Mouse (Mus musculus) heart, adult 9 months (tissue): ENCODE measurements around the gene Nop16.

ENCODE experiments used
- DNase-seq, 2 experiments: peaks; one replicate each; pipeline ENCODE4 v3.0.0; 2022; ENCODE audit warnings: low spot score in 2 of 2

Nop16 gene

DNA sequence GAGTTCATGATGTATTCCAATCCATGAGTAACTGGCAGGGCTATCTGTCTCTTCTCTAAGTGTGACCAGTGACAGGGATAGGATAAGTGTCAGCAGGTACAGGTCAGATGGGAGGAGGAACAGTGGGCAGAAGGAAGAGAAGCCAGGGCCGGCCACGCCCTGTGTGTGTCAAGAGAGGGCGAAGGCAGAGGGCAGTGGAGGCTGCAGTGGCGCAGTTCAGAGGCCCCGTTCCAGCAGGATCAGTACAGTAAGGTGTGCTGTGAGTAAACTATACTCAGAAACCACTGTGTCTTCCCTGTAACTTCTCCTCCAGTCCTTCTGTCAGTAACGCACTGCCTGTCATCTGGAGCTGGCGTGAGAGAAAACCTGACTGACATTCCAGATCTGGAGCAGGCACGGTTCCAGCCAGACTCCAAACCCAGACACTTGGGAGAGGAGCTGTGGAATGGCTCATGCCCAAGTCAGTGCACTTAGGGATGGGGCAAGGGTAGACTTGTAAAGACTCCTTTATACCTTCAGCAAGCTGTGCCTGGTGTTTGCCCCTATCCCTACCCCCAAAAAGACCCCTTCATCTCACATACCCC is 6.3 kb upstream of the Nop16 start:
- DNase-seq = peak in 1 of 2 experiments; percentile 28

DNA sequence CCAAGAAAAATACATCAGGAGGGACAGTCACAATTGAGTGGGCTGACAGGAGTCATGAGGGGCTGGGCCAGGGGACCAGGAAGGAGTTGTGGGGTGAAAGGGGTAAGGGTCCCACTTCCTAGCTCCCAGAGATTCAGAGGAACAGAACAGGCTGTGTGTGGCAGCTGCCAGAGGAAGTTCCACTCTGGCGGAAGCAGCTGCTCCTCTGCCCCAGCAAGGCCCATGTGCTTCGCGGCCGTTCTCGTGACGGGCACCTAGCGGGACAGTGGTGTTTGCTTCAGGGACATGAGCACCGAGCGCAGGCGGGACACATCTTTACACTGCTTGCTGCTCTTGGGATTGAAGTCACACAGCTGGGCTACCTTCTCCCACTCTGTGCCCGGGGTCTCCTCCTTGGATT is 3.7 kb upstream of the Nop16 start:
- DNase-seq = no peak

DNA sequence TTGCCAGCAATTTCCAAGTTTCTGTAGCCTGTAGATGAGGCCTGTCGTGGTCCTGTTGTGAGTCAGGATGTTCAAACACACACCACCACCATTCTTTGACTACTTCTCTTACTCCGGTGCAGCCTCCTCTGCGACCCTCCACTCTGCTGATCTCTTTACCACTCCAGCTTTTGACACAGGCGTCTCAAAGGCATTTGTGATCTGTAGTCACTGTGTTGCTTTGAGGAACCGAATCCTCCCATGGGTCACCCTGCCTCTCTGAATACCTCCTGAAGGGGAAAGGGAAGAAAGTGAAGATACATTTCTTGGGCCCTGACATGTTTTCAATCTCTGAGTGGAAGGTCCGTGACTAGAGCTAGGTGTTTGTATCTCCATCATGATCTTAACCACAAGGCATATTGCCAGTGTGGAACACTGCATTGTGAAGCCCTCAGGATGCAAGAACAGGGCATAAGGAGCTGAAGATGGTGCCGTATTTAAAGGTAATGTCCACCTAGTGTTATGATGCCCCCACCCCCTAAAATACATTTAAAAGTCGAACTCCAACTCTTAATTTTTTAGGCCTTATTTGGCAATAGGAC is 2.0 kb upstream of the Nop16 start:
- DNase-seq = no peak

DNA sequence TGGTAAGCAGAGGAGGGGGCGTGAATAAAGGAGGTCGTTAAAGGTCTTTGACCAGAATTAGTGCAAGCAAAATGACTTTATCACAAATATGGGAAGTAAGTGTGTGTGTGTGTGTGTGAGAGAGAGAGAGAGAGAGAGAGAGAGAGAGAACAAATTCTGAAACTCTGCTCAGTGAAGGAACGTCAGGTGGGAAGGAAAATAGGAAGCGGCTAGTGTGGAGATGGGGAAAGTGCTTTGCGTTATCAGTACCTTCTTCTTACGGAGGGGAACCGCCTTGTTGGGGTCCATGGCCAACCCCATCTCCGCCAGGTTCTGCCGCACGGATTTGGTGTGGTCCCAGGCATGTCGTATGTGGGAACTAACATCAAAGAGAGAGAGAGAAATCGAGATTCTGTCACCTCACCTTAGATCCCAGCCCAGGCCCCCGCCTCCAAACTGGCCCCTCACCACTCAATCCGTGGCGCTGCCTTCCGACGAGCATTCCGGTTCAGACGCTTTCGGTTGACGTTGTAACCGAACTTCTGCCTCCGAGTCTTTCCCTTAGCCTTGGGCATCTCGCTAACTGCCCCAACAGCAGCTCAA is 385 bp downstream of the Nop16 start:
- no peak for DNase-seq

DNA sequence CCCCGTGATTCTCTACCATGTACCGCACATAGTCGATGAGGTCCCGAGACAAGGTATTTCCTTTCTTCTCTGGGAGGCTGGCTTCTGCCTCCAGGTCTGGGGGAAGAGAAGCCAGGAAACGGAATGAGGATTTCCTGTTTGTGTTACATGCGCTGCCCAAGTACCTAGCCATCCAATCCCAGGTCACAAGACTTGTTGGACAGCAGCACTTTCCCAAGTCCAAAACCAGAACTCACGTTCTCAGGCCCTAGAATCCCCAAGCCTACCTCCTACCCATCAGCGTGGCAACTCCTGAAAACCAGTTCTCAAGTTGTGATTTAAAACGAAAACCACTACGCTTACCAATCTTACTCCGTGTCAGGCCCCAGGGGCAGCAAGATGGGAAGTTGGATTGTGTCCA is 4.1 kb downstream of the Nop16 start:
- no peak for DNase-seq

DNA sequence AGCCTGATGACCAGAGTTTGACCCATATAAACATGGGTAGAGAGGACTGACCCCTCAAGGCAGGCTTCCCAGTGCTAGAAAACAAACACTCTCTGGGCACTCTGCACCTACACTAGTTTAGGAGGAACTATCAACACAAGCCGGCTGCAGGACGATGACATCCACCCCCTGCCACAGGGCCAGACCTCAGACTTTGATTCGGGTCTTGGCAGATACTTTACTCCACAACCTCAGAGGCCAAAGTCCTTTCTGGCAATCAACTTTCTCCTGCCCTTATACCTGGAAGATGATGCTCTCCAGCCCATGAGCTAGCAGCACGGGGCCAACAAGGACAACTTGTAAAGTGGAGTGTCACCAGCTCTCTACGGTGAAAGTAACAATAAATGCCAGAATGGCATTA is 7.0 kb downstream of the Nop16 start:
- DNase-seq = no peak

DNA sequence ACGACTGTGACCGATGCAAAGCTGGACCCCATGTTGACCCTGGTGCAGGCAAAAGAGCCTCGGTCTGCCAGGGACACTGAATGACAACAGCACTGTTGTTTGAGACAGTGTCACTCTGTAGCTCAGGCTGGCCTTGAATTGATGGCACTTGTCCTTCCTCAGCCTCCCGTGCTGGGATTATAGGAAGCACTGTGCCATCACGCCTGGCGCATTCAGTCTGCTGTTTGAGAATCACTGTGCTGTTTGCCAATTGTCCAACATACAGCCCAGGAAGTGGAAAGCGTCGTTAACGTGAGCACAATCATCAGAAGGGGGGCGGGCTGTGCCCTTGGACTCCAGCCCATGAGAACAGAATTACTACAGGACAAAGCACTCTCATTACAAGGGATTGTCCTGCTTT is 7.8 kb downstream of the Nop16 start:
- DNase-seq = no peak

DNA sequence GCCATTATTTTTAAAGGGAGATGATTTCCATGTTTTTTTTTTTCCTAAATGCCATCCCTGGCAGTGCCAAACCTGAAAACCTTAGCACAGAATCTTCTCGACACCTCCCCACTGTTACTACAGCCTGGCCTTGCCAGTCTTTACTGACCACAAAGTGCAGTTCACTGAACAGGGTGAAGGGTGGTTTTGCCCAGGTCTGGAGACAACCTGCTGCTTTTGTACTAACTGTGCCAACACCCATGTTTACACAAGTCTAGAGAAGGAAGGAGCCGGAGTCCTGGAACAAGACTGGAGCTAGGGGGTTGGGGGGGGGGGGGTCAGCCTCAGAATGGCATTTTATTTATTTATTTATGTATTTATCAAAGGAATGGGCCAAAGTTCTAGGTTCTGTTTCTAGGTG is 8.5 kb downstream of the Nop16 start:
- DNase-seq = no peak

DNA sequence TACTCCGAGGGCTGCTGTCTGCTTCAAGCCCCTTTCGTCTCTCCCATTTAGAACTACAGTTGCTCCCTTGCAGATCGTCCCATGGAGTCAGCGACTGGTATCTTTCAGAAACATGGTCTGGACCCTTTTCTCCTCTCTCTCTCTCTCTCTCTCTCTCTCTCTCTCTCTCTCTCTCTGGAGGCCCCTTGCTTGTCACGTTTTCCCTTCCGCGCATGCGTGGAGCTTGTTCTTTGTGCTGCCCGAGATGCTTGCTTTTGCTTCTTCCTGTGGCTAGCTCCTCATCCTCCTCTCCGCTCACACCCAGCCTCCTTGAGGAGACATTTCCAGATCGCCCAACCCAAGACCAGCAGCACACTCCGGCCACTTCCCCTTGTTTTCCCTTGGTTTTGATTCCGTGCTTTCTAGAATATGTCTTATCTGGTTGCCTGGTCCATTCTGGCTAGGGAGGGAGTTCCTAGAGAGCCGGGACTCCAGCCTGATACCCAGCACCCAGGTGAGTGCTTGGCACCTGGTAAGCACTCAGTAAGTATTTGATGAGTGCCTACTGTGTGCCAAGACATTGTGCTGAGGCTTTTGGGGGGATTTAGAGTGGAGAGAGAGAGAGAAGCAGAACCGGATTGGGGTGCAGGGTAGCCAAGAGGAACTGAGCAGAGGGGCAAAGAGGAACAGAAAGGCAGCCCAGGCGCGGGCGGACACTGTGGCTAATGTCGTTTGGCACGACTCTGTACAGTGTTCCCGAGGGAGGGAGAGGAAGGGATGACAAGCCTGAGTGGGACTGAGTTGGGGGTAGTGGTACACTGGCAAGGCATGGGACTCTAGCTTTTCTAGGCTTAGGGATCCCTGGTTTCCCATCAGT is 12.0 kb downstream of the Nop16 start:
- DNase-seq = peak; percentile 20 to 49

DNA sequence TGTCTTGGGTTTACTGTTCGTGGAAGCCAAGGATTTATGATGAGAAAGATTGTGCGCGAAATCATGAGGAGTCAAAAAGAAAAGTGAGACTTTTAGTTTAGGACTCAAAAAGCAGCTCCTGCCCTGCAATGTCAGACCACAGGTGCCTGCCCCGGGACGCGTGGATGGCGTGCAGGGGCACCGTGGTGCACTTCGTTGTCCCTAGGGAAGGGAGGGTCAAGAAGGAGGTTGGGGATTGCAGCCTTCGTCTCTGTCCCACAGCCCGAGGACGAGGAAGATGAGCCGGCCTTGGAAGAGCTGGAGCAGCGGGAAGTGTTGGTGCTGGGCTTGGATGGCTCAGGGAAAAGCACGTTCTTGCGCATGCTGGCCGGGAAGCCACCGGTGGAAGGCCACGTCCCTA is 14.4 kb downstream of the Nop16 start:
- no peak for DNase-seq

DNA sequence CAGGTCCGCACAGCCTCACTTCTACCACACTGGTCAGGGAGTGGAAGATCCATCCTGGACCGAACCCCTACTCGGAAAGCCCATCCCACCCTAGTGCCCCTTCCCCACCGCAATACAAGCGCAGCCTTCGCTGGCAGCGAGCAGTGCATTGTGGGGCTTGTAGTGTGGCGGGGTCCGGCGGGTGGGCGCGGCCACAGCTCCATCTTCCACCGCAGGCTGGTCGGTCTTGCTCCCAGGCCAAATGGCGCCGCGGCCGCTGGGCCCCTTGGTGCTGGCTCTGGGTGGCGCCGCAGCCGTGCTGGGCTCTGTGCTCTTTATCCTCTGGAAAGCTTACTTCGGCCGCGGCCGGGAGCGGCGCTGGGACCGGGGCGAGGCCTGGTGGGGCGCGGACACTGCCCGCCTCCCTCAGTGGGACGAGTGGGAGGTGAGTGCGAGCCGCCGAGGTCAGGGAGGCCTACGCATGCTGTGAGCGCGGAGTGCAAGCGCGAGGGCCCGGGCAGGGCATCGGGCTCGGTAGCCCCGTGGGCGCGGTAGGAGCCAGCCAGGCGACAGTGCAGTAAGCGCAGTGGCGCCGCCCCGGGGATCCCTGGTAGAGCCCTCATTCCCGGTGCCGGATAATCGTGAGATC is 14.9 kb downstream of the Nop16 start, which contains the start of gene Arl10:
Arl10 (plus strand) TSS at position 162 of the 628 bp plus-strand sequence.
- DNase-seq = peak; percentile 75 to 76

DNA sequence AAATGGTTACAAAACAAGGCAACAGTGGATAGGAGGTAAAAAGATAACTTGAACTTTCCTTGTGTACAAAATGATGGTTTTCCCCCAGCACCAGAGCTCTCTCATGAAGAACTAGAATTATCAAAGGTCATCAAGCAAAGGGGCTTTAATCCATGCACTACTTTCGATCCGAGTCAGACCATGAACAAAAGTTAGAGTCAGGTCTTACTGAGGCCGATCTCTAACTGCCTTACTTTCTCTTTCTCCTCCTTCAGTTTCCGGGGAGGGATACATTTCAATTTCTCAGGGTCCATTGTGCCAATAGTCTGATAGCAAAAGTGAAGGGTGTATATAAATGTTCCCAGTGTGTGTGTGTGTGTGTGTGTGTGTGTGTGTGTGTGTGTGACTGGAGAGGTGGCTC is 17.3 kb downstream of the Nop16 start:
- DNase-seq = no peak

DNA sequence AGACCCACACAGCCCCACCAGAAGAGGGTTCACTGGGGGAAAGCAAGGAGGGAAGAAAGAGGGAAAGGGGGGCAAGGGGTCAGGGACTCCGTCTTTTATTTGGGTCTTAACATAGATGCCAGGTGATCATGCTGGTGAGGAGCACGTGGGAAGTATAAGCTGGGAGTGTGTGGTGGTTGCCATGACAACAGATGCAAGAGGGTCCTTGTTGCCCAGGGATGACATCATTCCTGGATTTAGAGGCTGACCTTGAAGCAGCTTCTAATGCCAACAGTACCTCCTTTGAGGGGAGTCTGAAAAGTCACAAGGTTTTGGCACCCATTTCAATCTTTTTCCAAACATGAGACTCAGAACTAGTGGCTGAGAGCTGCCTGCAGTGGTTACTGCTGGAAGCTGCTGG is 18.3 kb downstream of the Nop16 start:
- DNase-seq = no peak

DNA sequence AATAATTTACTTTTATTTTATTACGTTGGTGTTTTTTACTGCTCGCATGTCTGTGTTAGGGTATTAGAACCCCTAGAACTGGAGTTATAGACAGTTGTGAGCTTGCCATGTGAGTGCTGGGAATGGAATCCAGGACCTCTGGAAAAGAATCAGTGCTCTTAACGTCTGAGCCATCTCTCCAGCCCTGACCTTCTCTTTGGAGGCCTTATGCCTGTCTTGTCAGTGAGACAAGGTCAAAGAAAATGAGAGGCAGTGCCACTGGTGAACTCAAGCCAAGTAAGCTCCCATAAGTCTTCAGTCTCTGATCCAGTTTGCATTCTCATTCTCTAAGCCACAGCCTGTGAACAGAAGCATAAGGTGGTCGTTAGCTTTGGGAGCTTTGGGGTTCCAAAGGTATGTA is 19.2 kb downstream of the Nop16 start:
- no peak for DNase-seq

DNA sequence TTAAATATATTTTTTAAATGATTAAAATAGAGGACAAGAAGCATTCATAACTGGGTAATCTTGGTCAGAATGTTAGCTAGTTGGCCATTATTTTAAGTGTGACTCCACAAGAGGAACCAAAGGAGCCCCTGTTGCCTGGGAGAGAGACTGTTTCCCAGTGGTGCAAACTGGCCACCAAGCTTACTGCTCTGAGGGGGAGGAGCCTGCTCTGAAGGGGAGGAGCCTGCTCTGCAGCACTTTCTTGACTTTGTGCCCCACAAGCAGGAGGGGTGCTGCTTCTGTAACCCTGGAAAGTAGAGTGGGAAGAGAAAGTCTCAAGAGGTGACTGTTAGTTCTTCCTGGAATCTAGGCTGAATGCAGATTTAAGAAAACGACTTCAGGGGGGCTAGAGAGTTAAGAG is 20.6 kb downstream of the Nop16 start:
- DNase-seq = no peak

DNA sequence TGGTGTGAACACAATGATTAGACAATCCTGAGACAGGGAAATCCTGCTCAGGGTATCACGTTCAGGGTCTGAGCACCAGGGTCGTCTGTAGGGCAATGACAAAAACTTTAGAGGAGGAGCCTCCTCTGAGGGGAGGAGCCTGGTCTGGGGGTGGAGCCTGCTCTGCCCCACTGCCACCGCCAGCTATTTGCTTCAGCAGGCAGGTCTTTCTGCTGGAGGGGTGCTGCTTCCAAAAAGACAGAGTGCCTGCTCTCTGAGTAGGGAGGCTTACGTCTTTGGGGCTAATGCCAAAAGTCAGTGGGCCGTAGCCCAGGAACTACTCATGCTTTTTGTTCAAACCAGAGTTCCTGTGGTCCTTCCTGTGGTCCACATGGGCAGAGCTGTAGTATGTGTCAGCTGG is 21.5 kb downstream of the Nop16 start:
- DNase-seq = no peak

DNA sequence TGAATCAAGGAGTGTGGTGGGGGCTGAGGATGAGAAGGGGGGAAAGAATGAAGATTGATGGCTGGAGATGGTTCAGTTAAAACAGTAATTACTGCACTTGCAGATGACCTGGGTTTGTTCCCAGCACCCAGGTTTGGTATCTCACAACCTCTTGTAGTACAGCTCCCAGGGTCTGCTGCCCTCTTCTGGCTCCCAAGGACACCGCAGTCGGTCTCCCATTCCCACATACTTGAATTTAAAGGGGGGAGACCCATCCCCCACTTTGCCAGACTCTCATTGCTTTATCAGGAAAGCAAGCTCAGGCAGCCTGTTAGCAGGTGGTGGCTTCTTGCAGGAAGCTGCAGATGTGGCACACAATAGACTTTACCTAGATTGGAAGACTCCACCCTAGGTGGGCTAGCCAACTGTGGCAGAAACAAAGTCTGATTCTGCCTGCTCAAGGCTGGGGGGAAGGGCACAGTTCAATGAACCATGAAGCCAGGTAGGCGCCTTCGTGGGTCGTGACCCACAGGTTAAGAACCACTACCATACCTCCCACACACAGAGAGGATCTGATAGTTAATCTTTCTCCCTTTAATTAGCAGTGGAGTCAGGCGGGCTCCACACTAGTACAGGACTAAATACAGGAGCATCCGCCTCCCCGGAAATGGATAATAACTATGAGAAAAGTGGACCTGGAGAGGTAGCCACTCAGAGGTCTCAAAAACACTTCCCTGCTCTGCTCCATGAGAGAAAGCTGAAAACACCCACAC is 24.1 kb downstream of the Nop16 start:
- DNase-seq = peak; percentile 58 to 62

DNA sequence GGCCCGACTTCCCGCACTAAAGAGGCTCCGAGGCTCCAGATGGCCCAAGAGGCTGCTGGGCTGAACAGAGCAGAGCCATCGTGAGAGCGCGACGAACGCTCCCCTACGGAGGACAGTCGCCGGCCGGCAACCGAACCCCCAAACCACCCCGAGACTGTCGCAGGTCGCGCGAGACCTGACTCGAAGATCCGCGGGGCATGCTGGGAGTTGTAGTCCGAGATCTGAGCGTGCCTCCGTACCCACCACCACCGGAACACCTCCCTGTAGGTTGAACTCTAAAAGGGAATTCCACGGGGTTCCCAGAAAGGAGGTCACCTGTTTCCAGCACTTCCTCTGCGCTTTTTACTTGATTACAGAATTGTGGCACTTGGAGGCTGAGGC is 24.7 kb downstream of the Nop16 start, which contains the start of gene 4833439L19Rik:
4833439L19Rik (minus strand) TSS at position 235 of the 381 bp plus-strand sequence.
- DNase-seq = peak; percentile 89 to 93

DNA sequence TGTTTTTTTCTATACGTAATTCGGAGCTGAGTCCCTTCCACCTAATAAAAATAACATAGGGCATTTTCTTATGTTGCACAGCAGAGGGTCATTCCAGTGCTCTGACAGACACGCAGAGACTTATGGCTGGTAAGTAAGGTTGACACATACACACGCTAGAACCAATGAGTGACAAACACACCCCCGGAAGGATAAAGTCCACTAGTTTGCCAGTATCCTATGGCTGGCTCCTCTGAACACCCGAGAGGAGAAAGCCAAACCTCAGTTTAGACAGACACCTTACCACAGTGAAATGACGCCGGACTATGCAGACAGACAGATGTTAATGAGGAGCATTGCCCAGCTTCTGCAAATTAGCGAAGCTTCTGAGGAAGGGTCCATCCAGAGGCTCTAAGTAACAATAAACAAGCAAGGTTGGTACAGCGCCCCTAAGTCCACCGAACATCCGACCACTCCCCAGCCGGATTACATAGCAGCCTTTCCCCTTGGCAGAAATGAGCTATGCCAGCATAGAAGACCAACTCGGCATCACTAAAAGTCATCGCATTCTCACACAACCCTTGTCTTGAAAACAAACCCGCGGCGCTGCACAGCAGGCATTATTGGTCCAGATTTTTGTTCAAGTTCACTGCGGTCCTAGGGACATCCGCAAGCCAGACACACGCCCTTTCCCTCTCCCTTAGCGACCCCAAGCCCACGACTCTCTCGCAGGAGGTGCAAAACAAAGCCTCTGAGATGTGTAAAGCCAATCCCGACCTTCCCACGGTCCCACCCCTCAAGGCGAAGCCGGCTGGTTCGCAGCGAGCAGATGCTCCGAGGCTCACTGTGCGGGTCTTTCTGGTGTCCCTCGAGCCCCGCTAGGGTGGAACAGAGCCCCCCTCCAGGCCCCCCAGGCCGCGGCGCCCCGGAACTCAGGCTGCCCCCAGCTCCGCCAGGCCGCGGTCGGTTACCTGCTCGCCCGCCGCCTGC is 25.4 kb downstream of the Nop16 start:
- DNase-seq = no peak

DNA sequence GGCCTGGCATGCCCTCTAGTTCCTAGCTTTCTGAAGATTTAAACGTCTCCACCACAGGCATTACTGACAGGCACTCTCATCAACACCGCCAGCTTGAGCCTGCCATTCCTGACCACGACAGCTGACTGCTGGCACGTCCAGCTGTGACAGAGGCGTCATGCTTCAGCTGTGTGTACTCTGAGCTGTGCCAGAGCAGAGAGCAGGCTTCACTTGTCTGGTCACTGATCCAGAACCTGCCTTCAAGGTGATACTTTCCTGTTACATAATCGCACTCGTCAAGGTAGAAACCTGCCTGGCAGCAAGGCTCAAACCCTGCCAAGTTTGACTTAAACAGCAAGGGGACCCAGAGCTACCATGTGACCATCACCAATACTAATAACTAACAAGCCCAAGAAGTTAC is 27.3 kb downstream of the Nop16 start:
- DNase-seq = no peak
